Mouse (Mus musculus): ENCODE data around the gene Vdr.

The Vdr gene

DNA sequence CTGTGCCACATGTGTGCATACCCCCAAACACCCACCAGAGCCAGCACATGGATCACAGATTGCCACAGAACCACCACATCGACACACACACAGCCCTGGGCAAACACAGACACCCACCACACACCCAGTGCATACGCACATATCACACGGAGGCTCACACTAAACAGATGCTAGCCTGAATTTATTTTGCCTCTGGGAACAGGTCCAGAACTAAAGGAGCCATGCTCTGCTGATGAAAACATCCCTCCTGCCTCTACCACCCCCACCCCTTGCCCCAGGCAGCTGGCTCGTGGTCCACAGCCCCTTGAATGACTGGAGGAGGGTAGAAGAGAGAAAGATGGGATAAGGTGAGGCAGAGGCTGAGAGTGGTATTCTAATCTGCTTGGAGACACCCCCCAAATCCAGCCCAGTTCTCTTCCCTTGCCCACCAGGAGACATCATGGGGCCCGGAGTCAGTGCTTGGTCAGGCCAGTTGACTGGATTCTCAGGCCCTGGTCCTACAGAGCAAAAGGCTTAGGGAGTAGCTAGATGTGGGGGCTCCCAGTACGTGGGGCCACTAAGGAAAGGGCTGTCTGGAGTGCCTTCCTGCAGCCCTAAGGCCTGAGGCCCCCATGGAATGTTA is 82.1 kb downstream of the Vdr start:
- DNase-seq: no peak

DNA sequence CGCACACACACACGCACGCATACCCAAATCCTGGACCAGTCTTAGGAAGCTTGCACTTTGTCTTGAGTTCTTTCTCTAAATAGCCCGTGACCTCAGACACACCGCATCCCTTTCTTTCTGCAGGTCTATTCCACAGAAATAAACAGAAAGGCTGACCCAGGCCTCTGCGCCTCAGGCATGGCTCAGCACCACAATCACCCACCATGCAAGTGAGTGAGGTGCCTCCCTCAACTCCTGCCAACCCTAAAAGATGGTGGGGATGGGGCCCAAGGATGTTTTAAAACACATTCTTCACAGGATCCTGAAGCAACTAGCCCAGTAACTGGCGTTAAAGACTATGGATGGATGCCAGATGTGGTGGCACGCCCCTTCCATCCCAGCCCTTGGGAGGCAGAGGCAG is 83.0 kb downstream of the Vdr start:
- no peak for DNase-seq

GRCm38 (mm10) chr15:97826588-97827261 is 83.7 kb downstream of the Vdr start:
- no peak for DNase-seq

DNA sequence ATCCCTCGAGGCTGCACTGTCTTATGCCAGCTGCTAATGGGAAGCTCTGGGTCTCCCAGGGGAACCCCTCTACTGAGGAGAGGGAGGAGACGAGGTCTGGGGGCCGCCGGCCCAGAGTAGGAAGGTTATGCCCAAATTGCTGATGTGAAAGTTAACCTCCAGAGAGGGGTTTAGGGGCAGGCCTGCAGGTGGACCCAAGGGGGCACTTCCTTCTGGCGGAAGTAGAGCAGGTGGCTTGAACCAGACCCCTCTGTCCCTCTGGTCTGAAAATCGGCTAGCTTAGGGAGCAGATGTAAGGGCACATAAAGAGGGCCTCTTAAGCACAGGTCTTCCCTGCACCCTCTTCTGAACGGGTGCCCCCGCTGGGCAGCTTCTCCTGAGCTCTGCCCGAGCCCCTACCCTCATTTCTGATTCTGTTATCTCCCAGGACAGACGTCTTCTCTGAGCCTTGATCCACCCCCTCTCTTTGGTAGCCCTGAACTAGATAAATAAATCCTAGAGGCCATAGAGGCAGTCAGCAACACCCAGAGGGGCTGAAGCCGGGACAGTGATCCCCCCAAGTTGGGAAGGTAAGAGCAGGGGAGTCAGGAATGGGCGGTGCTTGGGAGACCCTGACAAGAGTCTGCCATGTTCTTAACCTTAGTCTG is 84.4 kb downstream of the Vdr start:
- peak; percentile 21 for DNase-seq

DNA sequence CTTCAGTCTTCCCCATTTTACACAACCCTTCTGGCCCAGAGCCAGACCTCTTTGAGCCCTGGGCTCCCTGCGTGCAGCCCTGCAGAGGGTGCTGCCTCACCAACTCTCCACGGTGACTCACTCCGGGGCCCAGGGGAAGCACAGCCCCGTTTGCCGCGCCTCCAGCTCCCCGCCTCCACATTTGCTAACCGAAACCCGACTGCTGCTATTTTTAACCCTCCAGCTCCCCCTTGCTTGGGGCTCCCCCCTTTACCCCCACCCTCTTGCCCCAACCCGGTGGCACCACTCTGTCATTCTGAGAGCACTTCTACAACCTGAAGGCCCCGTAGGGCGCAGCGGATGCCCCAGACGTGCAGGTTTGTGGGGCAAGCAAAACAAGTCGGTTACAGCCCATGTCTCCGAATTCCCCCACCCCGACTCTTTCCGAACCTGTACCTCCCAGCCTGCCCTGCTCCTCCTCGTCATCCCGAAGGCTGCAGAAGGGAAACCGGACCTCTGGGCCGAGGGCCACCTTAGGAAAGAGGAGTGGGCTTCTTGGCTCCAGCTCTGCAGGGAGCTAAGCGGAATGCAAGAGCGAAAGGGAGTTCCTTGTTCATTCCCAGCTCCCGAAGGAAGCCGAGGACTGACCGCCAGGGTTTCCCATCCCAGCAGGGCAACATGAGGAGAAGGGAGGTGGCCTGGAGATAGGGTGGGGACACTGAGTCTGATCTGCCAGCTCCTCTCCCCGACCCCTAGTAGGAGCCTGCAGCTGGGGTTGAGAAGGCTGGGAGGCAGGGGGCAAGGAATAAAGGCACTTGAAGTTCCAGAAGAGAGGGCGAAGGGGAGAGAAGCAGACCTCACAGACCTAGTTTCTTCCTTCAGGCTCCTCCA is 85.1 kb downstream of the Vdr start:
- peak; percentile 53 for DNase-seq

DNA sequence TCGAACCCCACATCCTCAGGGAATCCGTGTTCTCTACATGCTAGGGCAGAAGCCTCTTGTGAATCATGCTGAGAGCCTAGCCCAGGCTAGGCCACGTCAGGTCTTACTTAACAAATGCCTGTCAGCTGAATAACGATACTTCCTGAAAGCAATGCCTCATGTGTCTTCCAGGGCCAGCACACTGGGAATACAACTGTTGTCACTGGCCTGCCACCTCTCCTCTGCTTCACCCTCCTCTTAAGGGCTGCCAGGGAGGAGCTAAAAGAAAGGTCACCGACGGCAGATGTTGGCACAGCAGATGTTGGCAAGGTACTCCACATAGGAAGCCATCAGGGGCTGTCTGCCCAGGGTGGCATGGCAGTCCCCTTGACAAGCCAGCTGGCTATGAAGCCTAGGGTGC is 86.4 kb downstream of the Vdr start:
- DNase-seq: peak; percentile 31

DNA sequence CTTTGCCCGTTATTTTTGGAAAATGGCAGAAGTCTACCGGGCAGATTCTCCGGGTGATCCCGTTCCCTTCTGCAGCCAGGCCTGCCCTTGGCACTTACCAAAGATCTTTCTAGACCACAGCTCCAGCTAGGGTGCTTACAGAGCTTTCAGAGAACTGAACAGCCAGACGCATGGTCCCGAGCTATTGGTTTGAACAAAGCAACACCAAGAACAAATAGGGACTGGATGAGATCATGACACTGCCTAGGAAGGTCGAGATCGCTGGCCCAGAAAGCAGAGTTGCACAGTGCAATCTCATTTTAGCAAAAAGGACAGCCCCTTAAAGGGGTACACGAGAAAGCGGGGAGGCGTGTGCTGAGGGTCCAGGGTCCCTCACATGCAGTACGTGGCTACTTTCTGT is 87.0 kb downstream of the Vdr start:
- DNase-seq: peak; percentile 20

DNA sequence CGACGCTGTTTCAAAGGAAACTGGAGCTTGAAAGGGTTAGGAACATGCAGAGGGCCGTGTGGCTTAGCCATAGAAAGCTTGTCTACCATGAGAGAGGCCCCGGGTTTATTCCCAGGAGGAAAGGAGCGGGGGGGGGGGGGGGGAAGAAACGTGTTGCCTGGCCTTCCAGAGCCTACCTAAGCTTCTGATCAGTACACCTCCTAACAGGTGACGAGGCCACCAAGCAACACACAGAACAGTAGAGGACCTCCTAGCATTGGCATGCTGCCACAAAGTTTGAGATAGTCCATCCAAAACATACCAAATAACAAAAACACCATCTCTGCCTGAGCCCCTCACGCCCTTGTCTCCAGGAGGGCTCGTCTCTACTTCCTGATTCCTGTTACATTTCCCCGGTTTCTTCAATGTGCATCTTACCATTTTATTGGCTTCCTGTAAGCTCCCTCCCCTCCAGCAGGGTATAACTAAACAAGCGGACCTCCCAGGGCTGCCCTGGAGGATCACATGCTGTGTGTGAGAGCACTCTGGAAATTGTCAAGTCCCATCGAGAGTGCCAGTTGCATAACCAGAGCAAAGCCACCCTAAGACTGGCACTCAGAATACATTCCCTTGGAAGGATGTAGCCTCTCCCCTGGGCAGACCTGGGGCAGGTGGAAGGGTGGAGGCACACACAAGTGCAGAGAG is 87.7 kb downstream of the Vdr start:
- DNase-seq: peak; percentile 20

DNA sequence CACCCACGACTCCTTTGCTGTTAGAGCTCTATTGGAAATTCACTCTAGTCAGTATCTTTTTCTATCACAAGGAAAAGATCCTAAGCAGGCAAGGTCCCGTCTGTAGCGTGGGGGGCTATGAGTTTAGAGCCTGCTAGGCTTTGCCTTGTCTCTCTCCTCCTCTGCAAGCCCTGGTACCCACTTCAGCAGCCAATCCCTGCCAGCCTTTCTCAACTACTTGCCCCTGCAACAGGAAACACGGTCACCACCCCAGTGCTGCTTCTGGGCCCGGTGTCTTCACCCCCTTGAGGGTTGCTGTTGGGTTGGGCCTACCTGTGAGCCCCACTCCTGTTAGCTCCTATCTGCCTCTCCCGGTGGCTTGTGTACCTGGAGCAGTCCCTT is 88.5 kb downstream of the Vdr start:
- DNase-seq: peak; percentile 16

- DNase-seq: peak; percentile 9
Measured at GRCm38 (mm10) chr15:97821321-97821982, 89.0 kb downstream of the Vdr start.

DNA sequence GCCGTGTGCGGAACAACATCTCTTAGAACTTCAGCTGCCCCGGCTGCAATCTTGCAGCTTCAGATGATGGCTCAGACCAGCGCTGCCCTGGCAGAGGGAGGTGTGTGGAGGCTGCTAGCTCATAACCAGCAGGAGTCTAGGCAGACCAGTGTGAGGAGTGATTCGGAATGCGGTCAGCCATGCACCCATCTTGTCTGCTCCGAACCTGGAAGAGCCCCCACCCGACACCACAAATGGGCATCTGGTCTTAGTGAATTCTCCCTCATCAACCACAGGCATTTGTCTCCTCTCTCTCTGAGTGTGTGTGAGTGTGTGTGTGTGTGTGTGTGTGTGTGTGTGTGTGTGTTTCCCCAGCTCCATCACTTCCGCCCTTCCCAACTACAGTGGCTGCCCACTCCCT is 90.5 kb downstream of the Vdr start:
- peak; percentile 13 for DNase-seq

DNA sequence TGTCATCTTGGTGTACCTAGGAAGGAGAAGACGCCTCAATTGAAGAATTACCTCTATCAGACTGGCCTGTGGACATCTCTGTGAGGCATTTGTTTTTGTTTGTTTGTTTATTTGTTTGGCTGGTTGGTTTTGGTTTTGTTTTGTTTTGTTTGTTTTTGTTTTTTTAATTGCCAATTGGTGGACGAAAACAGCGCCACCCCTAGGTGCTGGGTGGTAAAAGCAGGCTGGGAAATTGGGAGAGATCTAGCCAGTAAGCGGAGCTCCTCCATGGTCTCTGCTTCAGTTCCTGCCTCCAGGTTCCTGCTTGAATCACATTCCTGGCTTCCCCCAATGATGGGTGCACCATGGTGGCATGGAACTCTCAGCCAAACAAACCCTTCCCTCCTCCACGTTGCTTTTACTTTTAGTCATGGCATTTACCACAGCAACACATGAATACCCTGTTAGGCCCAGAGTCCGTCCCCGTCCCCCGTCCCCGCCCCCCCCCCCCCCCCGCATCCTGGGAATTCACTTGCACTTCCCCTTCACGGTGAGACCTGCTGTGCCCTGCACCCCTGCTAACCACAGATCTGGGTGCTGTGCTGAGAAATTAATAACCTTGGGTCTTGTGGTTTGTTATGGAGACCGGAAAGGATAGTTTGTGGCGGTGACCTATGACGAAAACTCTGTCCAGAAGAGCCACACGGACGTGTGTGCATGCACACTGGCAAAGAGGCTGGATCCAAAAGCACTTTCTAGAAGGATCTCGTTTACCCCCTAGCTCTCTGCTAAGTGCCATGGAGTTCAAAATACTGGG is 94.0 kb downstream of the Vdr start:
- no peak for DNase-seq

- DNase-seq: no peak
Measured at GRCm38 (mm10) chr15:97815254-97815653, 95.2 kb downstream of the Vdr start.

DNA sequence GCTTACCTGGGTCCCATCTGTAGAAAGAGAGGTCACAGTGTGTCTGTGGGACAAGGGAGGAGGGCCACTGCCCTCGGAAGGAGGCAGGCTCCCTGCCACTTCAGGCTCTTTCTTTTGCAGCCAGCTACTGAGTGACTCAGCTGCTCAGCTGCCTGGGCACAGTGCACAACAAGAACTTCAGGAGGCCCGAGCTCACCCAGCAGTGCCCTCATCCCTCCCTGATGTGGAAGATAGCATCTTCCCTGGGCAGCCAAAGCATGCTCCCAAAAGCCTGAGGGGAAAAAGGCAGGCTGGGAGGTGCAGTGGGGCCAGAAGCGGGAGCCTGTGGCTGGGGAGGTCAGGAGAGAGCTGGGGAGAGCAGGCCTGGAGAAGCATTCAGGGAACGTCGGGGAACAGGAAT is 95.7 kb downstream of the Vdr start:
- no peak for DNase-seq

DNA sequence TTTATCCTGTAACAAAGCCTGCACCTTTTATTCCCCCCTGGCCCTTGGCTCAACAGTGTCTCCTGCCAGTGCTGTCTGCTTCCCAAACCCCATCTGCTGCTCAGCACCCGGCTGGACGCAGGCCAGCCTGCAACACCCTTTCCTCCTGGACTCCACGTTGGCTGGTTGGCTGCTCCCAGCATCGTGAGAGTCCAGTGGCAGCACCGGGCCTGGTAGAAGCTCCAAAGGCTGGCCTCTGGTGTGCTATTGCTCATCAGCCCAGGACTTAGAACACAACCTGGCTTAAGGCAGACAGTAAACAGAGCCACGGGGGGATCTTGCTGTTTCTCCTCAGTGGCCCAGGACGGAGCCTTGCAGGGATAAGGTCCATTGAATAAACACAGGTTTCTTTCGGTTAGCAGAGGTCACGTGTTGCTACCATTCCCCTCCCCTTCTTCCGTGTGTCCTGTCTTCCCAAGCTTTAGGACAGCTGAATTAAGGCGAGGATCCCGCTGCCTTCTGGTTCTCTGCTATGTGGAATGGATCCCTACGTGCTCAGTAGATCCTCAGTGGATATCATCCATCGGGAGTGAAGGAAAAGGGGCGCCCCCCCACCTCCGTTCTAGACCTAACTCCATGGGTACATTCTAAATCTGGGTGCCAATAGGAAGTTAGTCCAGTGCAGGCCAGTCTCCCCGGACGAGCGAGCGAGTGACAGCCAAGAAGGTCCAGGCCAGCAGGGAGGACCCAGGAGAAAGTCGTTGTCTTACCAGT is 96.8 kb downstream of the Vdr start:
- DNase-seq: peak; percentile 94

GRCm38 (mm10) chr15:97812875-97813274 is 97.6 kb downstream of the Vdr start:
- no peak for DNase-seq

- peak; percentile 93 for DNase-seq
Measured at GRCm38 (mm10) chr15:97812126-97812525, 98.3 kb downstream of the Vdr start.

GRCm38 (mm10) chr15:97811307-97811706 is 99.1 kb downstream of the Vdr start:
- DNase-seq: peak; percentile 55

DNA sequence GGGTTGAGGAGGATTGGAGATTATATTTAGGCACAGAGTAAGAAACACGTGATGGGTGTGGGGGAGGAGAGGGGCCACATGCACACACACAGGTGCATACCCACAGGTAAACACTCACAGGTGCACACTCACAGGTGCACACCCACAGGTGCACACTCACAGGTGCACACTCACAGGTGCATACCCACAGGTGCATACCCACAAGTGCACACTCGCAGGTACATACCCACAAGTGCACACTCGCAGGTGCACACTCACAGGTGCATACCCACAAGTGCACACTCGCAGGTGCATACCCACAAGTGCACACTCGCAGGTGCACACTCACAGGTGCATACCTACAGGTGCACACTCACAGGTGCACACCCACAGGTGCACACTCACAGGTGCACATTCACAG is 100.0 kb downstream of the Vdr start:
- no peak for DNase-seq

DNA sequence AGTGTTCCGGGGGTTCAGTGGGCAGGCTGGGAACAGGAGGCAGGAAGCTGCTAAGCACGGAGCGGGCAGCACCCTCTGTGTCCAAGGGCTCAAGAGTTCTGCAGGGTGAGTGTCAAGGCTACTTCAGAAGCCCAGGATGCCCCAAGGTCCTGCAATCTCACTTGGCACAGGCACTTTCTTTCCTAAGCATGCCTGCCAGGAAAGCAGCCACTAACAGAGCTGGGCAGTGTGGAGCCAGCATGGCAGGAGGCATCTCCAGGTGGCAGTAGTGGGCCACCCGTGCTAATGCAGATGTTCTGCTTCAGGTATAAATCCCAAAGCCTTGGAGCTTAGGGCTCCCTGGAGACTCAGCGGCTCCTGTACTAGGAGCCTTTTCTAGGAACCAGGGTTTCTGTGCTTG is 100.5 kb downstream of the Vdr start:
- no peak for DNase-seq

- DNase-seq: no peak
Measured at GRCm38 (mm10) chr15:97809206-97809605, 101.2 kb downstream of the Vdr start.

Measured in cerebellum, adult 9-11 months (tissue).